Mouse (Mus musculus) retina, postnatal 1 day (tissue): ENCODE data around the gene Ttc7b.

Source experiments
- DNase-seq: peaks from one replicate; pipeline ENCODE4 v3.0.0-alpha.2; 2012

Ttc7b gene

GRCm38 (mm10) chr12:100407371-100407770 lies 113.3 kb downstream of the Ttc7b start:
- no peak for DNase-seq

- no peak for DNase-seq
Measured at GRCm38 (mm10) chr12:100406094-100406493, 114.5 kb downstream of the Ttc7b start.

GRCm38 (mm10) chr12:100405512-100406030 lies 115.1 kb downstream of the Ttc7b start:
- no peak for DNase-seq

- DNase-seq = no peak
Measured at GRCm38 (mm10) chr12:100404430-100404829, 116.2 kb downstream of the Ttc7b start.

- DNase-seq = no peak
Measured at GRCm38 (mm10) chr12:100403005-100403324, 117.7 kb downstream of the Ttc7b start.

GRCm38 (mm10) chr12:100402296-100403004 lies 118.2 kb downstream of the Ttc7b start:
- DNase-seq = no peak

- DNase-seq = no peak
Measured at GRCm38 (mm10) chr12:100400119-100400518, 120.5 kb downstream of the Ttc7b start.

- DNase-seq = no peak
Measured at GRCm38 (mm10) chr12:100399126-100399727, 121.4 kb downstream of the Ttc7b start.

GRCm38 (mm10) chr12:100398268-100398943 lies 122.2 kb downstream of the Ttc7b start:
- no peak for DNase-seq

- DNase-seq = no peak
Measured at GRCm38 (mm10) chr12:100397432-100398146, 123.0 kb downstream of the Ttc7b start.

- DNase-seq = no peak
Measured at GRCm38 (mm10) chr12:100396806-100397205, 123.8 kb downstream of the Ttc7b start.

- DNase-seq = no peak
Measured at GRCm38 (mm10) chr12:100393532-100393931, 127.1 kb downstream of the Ttc7b start.

GRCm38 (mm10) chr12:100393109-100393508 lies 127.5 kb downstream of the Ttc7b start:
- no peak for DNase-seq

- DNase-seq = no peak
Measured at GRCm38 (mm10) chr12:100392466-100392865, 128.2 kb downstream of the Ttc7b start.

- DNase-seq = no peak
Measured at GRCm38 (mm10) chr12:100391890-100392289, 128.7 kb downstream of the Ttc7b start.

GRCm38 (mm10) chr12:100389878-100390710 lies 130.5 kb downstream of the Ttc7b start:
- DNase-seq = peak; percentile 45

GRCm38 (mm10) chr12:100386259-100386658 lies 134.4 kb downstream of the Ttc7b start:
- DNase-seq = no peak

- no peak for DNase-seq
Measured at GRCm38 (mm10) chr12:100382526-100382925, 138.1 kb downstream of the Ttc7b start.

GRCm38 (mm10) chr12:100381941-100382340 lies 138.7 kb downstream of the Ttc7b start:
- DNase-seq = no peak

GRCm38 (mm10) chr12:100380697-100381291 lies 139.8 kb downstream of the Ttc7b start:
- DNase-seq = peak; percentile 25

- peak; percentile 23 for DNase-seq
Measured at GRCm38 (mm10) chr12:100379833-100380232, 140.8 kb downstream of the Ttc7b start.

- no peak for DNase-seq
Measured at GRCm38 (mm10) chr12:100378266-100378665, 142.4 kb downstream of the Ttc7b start.
